Mouse (Mus musculus) ES-Bruce4 (cell line): ENCODE measurements at regions not wholly inside any gene's neighbourhood (a gene's known extent, or its start where the extent isn't known, plus 50 kb on each side); places are given as distances from the start of the nearest gene placed in this dataset.

ENCODE experiments used
- H3K27ac ChIP-seq: 2 replicates; pipeline ENCODE4 v1.5.1; 2012; ENCODE audit warnings: low read length, inconsistent platforms; ENCODE audit not compliant: insufficient read depth
- H3K27me3 ChIP-seq: 2 replicates; pipeline ENCODE4 v1.6.1; 2012; ENCODE audit warnings: mild to moderate bottlenecking, low read length, inconsistent platforms; ENCODE audit not compliant: control insufficient read depth, poor library complexity, insufficient read depth, severe bottlenecking
- H3K36me3 ChIP-seq: 2 replicates; pipeline ENCODE4 v1.6.1; 2012; ENCODE audit warnings: inconsistent platforms, mild to moderate bottlenecking, low read length, moderate library complexity; ENCODE audit not compliant: control insufficient read depth, poor library complexity, insufficient read depth, severe bottlenecking
- H3K4me1 ChIP-seq: one replicate; pipeline ENCODE4 v1.8.1; 2011; ENCODE audit warnings: low read length; ENCODE audit not compliant: control insufficient read depth, insufficient read depth
- H3K4me3 ChIP-seq: 2 replicates; pipeline ENCODE4 v1.5.1; 2011; ENCODE audit warnings: low read depth, mild to moderate bottlenecking, low read length
- H3K9ac ChIP-seq: 2 replicates; pipeline ENCODE4 v1.6.1; 2012; ENCODE audit warnings: low read depth, mild to moderate bottlenecking, inconsistent platforms; ENCODE audit not compliant: poor library complexity, severe bottlenecking
- H3K9me3 ChIP-seq: replicated peaks from 2 replicates; pipeline ENCODE4 v1.6.1; 2012; ENCODE audit warnings: mild to moderate bottlenecking, low read length, inconsistent platforms; ENCODE audit not compliant: control insufficient read depth, poor library complexity, insufficient read depth, severe bottlenecking
- CTCF ChIP-seq: IDR thresholded peaks from one replicate; pipeline ENCODE4 v1.8.1; 2011; ENCODE audit warnings: low read depth, low read length
- EP300 ChIP-seq: IDR thresholded peaks from 2 replicates; pipeline ENCODE4 v1.6.1; 2011; ENCODE audit warnings: low read depth, low read length; ENCODE audit not compliant: insufficient read depth
- POLR2A ChIP-seq: IDR thresholded peaks from one replicate; pipeline ENCODE4 v1.8.1; 2011; ENCODE audit warnings: low read length; ENCODE audit not compliant: insufficient read depth

GRCm38 (mm10) chr1:120961984-120962383, 359.8 kb downstream of the En1 start:
- no peaks in the 10 kb centered on the region for H3K4me1 ChIP-seq
- no peak overlapping the region for H3K4me3 ChIP-seq
- no peak overlapping the region for H3K9ac ChIP-seq
- TF ChIP-seq CTCF (no peak), EP300 (no peak), POLR2A (no peak)
- no peak overlapping the region for H3K27ac ChIP-seq
- H3K27me3 ChIP-seq = no peaks in the 10 kb centered on the region
- no peaks in the 10 kb centered on the region for H3K36me3 ChIP-seq
- H3K9me3 ChIP-seq = no peaks in the 10 kb centered on the region

- no peak overlapping the region for H3K27ac ChIP-seq
- no peak overlapping the region for H3K9ac ChIP-seq
Measured at GRCm38 (mm10) chr1:120963477-120964178, 361.4 kb downstream of the En1 start.

GRCm38 (mm10) chr1:120964179-120964517, 361.9 kb downstream of the En1 start:
- Histone ChIP-seq H3K36me3 (no peaks in the 10 kb centered on the region), H3K27me3 (no peaks in the 10 kb centered on the region), H3K9ac (no peak overlapping the region), H3K9me3 (no peaks in the 10 kb centered on the region), H3K4me1 (no peaks in the 10 kb centered on the region), H3K4me3 (no peak overlapping the region), H3K27ac (no peak overlapping the region)
- TF ChIP-seq EP300 = no peak
- no peak for TF ChIP-seq POLR2A
- no peak for TF ChIP-seq CTCF

More at GRCm38 (mm10) chr1:120963477-120964178, 361.4 kb downstream of the En1 start:
- H3K36me3 ChIP-seq = no peaks in the 10 kb centered on the region
- TF ChIP-seq POLR2A (no peak), CTCF (no peak), EP300 (no peak)
- no peak overlapping the region for H3K4me3 ChIP-seq
- no peaks in the 10 kb centered on the region for H3K27me3 ChIP-seq
- no peaks in the 10 kb centered on the region for H3K9me3 ChIP-seq
- no peaks in the 10 kb centered on the region for H3K4me1 ChIP-seq

GRCm38 (mm10) chr1:120966132-120966531, 363.9 kb downstream of the En1 start:
- no peaks in the 10 kb centered on the region for H3K36me3 ChIP-seq
- H3K9ac ChIP-seq = no peak overlapping the region
- H3K9me3 ChIP-seq = no peaks in the 10 kb centered on the region
- no peaks in the 10 kb centered on the region for H3K27me3 ChIP-seq
- TF ChIP-seq EP300 (no peak), CTCF (no peak), POLR2A (no peak)
- no peaks in the 10 kb centered on the region for H3K4me1 ChIP-seq
- no peak overlapping the region for H3K27ac ChIP-seq
- no peak overlapping the region for H3K4me3 ChIP-seq

GRCm38 (mm10) chr1:120974661-120975060, 357.7 kb downstream of the Insig2 start:
- no peak overlapping the region for H3K9ac ChIP-seq
- TF ChIP-seq EP300 (no peak), CTCF (no peak), POLR2A (no peak)
- no peaks in the 10 kb centered on the region for H3K36me3 ChIP-seq
- no peaks in the 10 kb centered on the region for H3K4me1 ChIP-seq
- no peaks in the 10 kb centered on the region for H3K9me3 ChIP-seq
- H3K4me3 ChIP-seq = no peak overlapping the region
- no peak overlapping the region for H3K27ac ChIP-seq
- H3K27me3 ChIP-seq = no peaks in the 10 kb centered on the region

- no peak for TF ChIP-seq CTCF
- no peak for TF ChIP-seq POLR2A
- TF ChIP-seq EP300 = no peak
- no peak overlapping the region for H3K9ac ChIP-seq
Measured at GRCm38 (mm10) chr1:121004535-121004934, 327.9 kb downstream of the Insig2 start.

More at GRCm38 (mm10) chr1:121004535-121004934, 327.9 kb downstream of the Insig2 start:
- Histone ChIP-seq H3K4me3 (no peak overlapping the region), H3K9me3 (no peaks in the 10 kb centered on the region; the same call in 1 of the 2 replicates), H3K4me1 (peaks cover 2% of the 10 kb centered on the region), H3K27me3 (no peaks in the 10 kb centered on the region), H3K27ac (no peak overlapping the region), H3K36me3 (no peaks in the 10 kb centered on the region)
